Mouse (Mus musculus): ENCODE results near the gene Vdr.

Gene Vdr

DNA sequence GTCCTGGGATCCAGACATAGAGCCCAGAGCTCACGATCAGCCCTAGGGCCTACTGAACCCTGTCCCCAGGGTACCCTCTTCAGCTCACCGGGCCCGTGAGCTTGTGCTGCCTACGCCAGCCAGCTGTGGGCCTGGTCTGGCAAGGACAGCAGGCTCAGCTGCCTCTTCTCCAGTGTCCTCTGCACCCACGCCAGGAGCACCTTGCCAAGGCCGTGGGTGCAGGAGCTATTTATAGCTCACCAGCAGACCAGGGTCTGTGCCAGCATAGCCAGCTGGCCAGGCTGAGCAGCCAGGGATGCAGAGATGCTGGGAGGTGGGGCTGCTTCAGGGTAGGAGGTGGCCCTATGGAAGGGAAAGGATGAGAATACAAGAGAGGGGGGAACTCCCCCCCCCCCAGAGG is 98.3 kb downstream of the Vdr start:
- no peak for DNase-seq (ENCODE audit: low read depth, low spot score)

DNA sequence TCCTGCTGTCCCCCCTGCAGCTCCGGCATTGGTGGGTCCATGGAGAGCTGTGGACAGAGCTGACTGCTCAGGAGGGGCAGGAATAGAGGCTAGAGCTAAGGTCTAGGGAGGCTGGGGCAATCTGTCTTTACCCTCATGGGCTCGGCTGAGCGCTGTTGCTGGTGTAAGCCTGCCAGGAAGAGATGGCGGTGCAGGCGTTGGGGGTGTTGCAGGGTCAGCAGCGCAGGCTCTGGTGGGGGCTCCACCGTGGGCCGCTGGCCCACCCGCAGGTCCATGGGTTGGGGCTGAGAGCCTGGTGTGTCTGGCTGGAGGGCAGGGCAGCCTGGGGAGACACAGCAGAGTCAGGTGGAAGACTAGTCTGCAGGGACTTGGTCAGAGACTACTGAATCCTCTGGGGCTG is 99.1 kb downstream of the Vdr start:
- DNase-seq (ENCODE audit: low read depth, low spot score), result no peak

- DNase-seq (ENCODE audit: low read depth, low spot score), result no peak
Observed at GRCm38 (mm10) chr15:97810399-97810798, 100.0 kb downstream of the Vdr start.

- DNase-seq (ENCODE audit: low read depth, low spot score), result no peak
Observed at GRCm38 (mm10) chr15:97809942-97810341, 100.5 kb downstream of the Vdr start.

- no peak for DNase-seq (ENCODE audit: low read depth, low spot score)
Observed at GRCm38 (mm10) chr15:97809206-97809605, 101.2 kb downstream of the Vdr start.

DNA sequence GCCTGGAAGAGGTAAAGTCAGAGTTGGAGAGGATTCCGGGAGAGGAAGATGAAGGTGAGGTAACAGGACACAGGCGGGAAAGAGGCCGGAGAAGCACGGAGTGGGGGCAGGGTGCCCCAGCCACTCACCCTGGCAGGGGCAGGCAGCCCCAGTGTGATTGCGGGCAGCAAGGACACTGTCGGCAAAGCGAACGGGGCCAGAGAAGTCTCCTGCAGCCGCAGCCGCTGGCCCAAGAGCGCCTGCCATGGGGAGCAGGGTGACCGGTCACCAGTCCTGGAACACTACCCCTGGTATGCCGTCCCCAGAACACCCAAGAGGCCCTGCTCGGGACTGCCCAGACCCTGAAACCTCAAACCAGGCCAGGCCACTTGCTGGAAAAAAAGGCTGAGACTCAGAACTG is 101.9 kb downstream of the Vdr start:
- DNase-seq (ENCODE audit: low read depth, low spot score), result no peak

DNA sequence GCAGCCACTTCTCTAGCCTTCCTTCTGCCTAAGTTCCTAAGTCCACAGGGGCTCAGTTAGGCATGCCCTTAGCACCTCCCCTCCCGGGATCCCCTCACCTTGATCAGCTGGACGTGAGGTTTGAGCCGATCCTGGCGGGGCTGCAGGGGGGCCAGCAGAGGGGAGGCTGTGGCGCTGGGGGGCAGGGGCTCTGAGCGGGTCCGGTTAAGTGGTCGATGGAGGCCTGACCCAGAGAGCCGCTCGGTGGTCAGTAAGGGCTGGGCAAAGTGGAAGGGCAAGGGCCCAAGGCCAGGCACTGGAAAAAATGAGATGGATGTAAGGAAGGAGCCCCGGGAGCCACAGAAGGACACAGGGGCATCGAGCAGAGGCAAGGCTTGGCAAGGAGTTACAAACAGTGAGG is 102.6 kb downstream of the Vdr start:
- DNase-seq (ENCODE audit: low read depth, low spot score), result no peak

All from retina, postnatal 7 days (tissue).